Mouse (Mus musculus): ENCODE data around the gene Asb10.

GRCm38 (mm10) chr5:24577183-24577929 is 36.6 kb upstream of the Asb10 start, which contains the start of gene Abcf2:
- TF ChIP-seq POLR2A (IDR thresholded peaks at IDR 0.05; ENCODE audit: extremely low read depth, insufficient read depth, low read length) (peak; percentile 87), CTCF (IDR thresholded peaks at IDR 0.05; ENCODE audit: extremely low read depth, insufficient read depth, low read length) (no peak)
